Mouse (Mus musculus) kidney, embryonic 14.5 days (tissue): ENCODE data around the gene Pgp. TPM values are rescaled to one million over a fixed set of nuclear protein-coding genes. Genes with fewer than 3 reads are reported as not detected.
A peak's percentile ranks its signal among the peaks of the same experiment; 100 is the strongest.
"Not testable (repeated sequence)": the region's sequence is repeated elsewhere in the genome, so short reads cannot be mapped to it uniquely, and the experiment has no call there.

Source experiments
- ATAC-seq: fragments of 200-750 bp; cut with Nextera tagmentation; 2 replicates; pipeline ENCODE4 v1.8.0; 2017; ENCODE audit warnings: moderate number of reproducible peaks, mild to moderate bottlenecking, moderate TSS enrichment, moderate library complexity; ENCODE audit not compliant: low FRiP score, low TSS enrichment
- H3K27ac ChIP-seq: fragments of 300-500 bp; sonication (generic); 2 replicates; pipeline ENCODE4 v1.5.1; 2014; ENCODE audit warnings: low read depth, mild to moderate bottlenecking, low read length, moderate library complexity, mixed read lengths
- H3K27me3 ChIP-seq: fragments of 300-500 bp; sonication (generic); 2 replicates; pipeline ENCODE4 v1.6.1; 2014; ENCODE audit warnings: mild to moderate bottlenecking, low read length; ENCODE audit not compliant: control insufficient read depth, insufficient read depth
- H3K36me3 ChIP-seq: fragments of 300-500 bp; sonication (generic); 2 replicates; pipeline ENCODE4 v1.6.1; 2014; ENCODE audit warnings: low read length, mixed read lengths; ENCODE audit not compliant: control insufficient read depth, insufficient read depth
- H3K4me1 ChIP-seq: fragments of 300-500 bp; sonication (generic); 2 replicates; pipeline ENCODE4 v1.6.1; 2014; ENCODE audit warnings: low read length, mixed read lengths; ENCODE audit not compliant: control insufficient read depth, insufficient read depth
- H3K4me2 ChIP-seq: fragments of 300-500 bp; sonication (generic); replicated peaks from 2 replicates; pipeline ENCODE4 v1.6.1; 2014; ENCODE audit warnings: low read depth, mild to moderate bottlenecking, low read length
- H3K4me3 ChIP-seq: fragments of 300-500 bp; sonication (generic); 2 replicates; pipeline ENCODE4 v1.5.1; 2014; ENCODE audit warnings: mild to moderate bottlenecking, low read length
- H3K9ac ChIP-seq: fragments of 300-500 bp; sonication (generic); 2 replicates; pipeline ENCODE4 v1.6.1; 2014; ENCODE audit warnings: low read depth, mild to moderate bottlenecking, low read length, moderate library complexity
- H3K9me3 ChIP-seq: fragments of 300-500 bp; sonication (generic); 2 replicates; pipeline ENCODE4 v1.6.1; 2016; ENCODE audit warnings: low read length; ENCODE audit not compliant: control insufficient read depth
- WGBS: fragments of 180-500 bp; shearing (Covaris S2); extraction: QIAGEN DNeasy Blood & Tissue Kit; methylation state at CpG from one replicate; pipeline ENCODE4 v1.1.7; 2014; 5-methylcytosine and 5-hydroxymethylcytosine counted together
- polyA plus RNA-seq: library from polyadenylated mRNA; unstranded; fragments of >200 nt; fragmentation: Nextera tagmentation; extraction: Ambion mirVana; gene quantifications from 2 replicates; pipeline ENCODE4 v1.2.1, GENCODE M21; 2014

Gene Pgp
- polyA plus RNA-seq, 1 experiment from 2014 or later, result 54.1 TPM

GRCm38 (mm10) chr17:24453372-24453771 lies 16.8 kb upstream of the Pgp start:
- Histone ChIP-seq H3K36me3 (peaks cover 32% of the 10 kb centered on the region), H3K27me3 (no peaks in the 10 kb centered on the region), H3K4me2 (no peak overlapping the region), H3K4me1 (peaks cover 6% of the 10 kb centered on the region; the same call in 1 of the 2 replicates), H3K9ac (no peak overlapping the region), H3K27ac (no peak overlapping the region), H3K4me3 (no peak overlapping the region), H3K9me3 (no peaks in the 10 kb centered on the region)
- ATAC-seq, result no peak
- WGBS, result 71% methylated on average over 2 of the region's 2 CpGs

GRCm38 (mm10) chr17:24454218-24454755 lies 15.9 kb upstream of the Pgp start:
- Histone ChIP-seq H3K27ac (peak overlapping the region; percentile 95), H3K4me1 (peaks cover 6% of the 10 kb centered on the region; the same call in 1 of the 2 replicates), H3K9me3 (no peaks in the 10 kb centered on the region), H3K27me3 (no peaks in the 10 kb centered on the region), H3K36me3 (peaks cover 23% of the 10 kb centered on the region), H3K4me3 (peak overlapping the region; percentile 73), H3K9ac (peak overlapping the region; percentile 83), H3K4me2 (peak overlapping the region; percentile 67)
- 0 out of 2 replicates have a peak, but pooled peaks have one; percentile 0 for ATAC-seq
- WGBS, result 6% methylated on average over 14 of the region's 14 CpGs

GRCm38 (mm10) chr17:24454756-24455522 lies 15.3 kb upstream of the Pgp start:
- Histone ChIP-seq H3K36me3 (peaks cover 16% of the 10 kb centered on the region), H3K9me3 (no peaks in the 10 kb centered on the region), H3K9ac (peak overlapping the region; percentile 83), H3K4me2 (peak overlapping the region; percentile 67), H3K27me3 (no peaks in the 10 kb centered on the region), H3K4me3 (peak overlapping the region; percentile 73), H3K27ac (peak overlapping the region; percentile 95), H3K4me1 (peaks cover 6% of the 10 kb centered on the region; the same call in 1 of the 2 replicates)
- under 1% methylated on average over 63 of the region's 67 CpGs for WGBS
- peak; percentile 96 for ATAC-seq

GRCm38 (mm10) chr17:24455523-24456206 lies 14.5 kb upstream of the Pgp start:
- H3K27me3 ChIP-seq, H3K9me3 ChIP-seq, H3K4me1 ChIP-seq, H3K9ac ChIP-seq, H3K36me3 ChIP-seq: not testable (repeated sequence)
- H3K4me3 ChIP-seq, result peak overlapping the region; percentile 73
- H3K27ac ChIP-seq, result peak overlapping the region; percentile 26; the same call in 1 of the 2 replicates
- H3K4me2 ChIP-seq, result peak overlapping the region; percentile 67; the same call in 1 of the 2 replicates
- 45% methylated on average over 10 of the region's 10 CpGs for WGBS
- peak; percentile 13 for ATAC-seq

- Histone ChIP-seq H3K4me2 (no peak overlapping the region), H3K4me1 (no peaks in the 10 kb centered on the region), H3K4me3 (no peak overlapping the region), H3K36me3 (no peaks in the 10 kb centered on the region), H3K9ac (no peak overlapping the region), H3K27ac (no peak overlapping the region), H3K27me3 (no peaks in the 10 kb centered on the region), H3K9me3 (no peaks in the 10 kb centered on the region)
- no peak for ATAC-seq
- 65% methylated on average over 2 of the region's 2 CpGs for WGBS
These were observed 8.6 kb upstream of the Pgp start for GRCm38 (mm10) chr17:24461580-24461979.

- Histone ChIP-seq H3K36me3 (no peaks in the 10 kb centered on the region), H3K4me3 (no peak overlapping the region), H3K4me1 (no peaks in the 10 kb centered on the region), H3K4me2 (no peak overlapping the region), H3K27me3 (no peaks in the 10 kb centered on the region), H3K27ac (no peak overlapping the region), H3K9ac (no peak overlapping the region), H3K9me3 (no peaks in the 10 kb centered on the region)
- 63% methylated on average over 1 of the region's 1 CpGs for WGBS
- ATAC-seq, result no peak
These were observed 7.3 kb upstream of the Pgp start for GRCm38 (mm10) chr17:24462932-24463331.

GRCm38 (mm10) chr17:24463374-24464133 lies 6.6 kb upstream of the Pgp start:
- H3K4me1 ChIP-seq, result no peaks in the 10 kb centered on the region
- H3K27ac ChIP-seq, result no peak overlapping the region
- no peak overlapping the region for H3K4me2 ChIP-seq
- 0 out of 2 replicates have a peak, but pooled peaks have one; percentile 24 for ATAC-seq
- 58% methylated on average over 6 of the region's 6 CpGs for WGBS
- no peaks in the 10 kb centered on the region for H3K9me3 ChIP-seq
- H3K36me3 ChIP-seq, result no peaks in the 10 kb centered on the region
- H3K27me3 ChIP-seq, result no peaks in the 10 kb centered on the region
- no peak overlapping the region for H3K9ac ChIP-seq
- no peak overlapping the region for H3K4me3 ChIP-seq

GRCm38 (mm10) chr17:24468636-24469246 lies 1.5 kb upstream of the Pgp start:
- Histone ChIP-seq H3K9ac (no peak overlapping the region), H3K4me2 (no peak overlapping the region), H3K4me1 (peaks cover 27% of the 10 kb centered on the region), H3K27me3 (no peaks in the 10 kb centered on the region), H3K27ac (no peak overlapping the region), H3K36me3 (peaks cover 2% of the 10 kb centered on the region), H3K9me3 (no peaks in the 10 kb centered on the region), H3K4me3 (no peak overlapping the region)
- WGBS, result 90% methylated on average over 5 of the region's 5 CpGs
- ATAC-seq, result no peak
